Mouse (Mus musculus): ENCODE results near the gene Mpc1. TPM values are rescaled to one million over a fixed set of nuclear protein-coding genes. Genes with fewer than 3 reads are reported as not detected.
A peak's percentile ranks its signal among the peaks of the same experiment; 100 is the strongest.
"Not testable (repeated sequence)": the region's sequence is repeated elsewhere in the genome, so short reads cannot be mapped to it uniquely, and the experiment has no call there.

Gene Mpc1
- total RNA-seq, 2 experiments from 2014 or later = 391 to 415 TPM

- no peak for DNase-seq
These were observed 4.3 kb upstream of the Mpc1 start for GRCm38 (mm10) chr17:8278356-8278755.

GRCm38 (mm10) chr17:8283526-8284253 is 986 bp downstream of the Mpc1 start:
- peak; percentile 98 for DNase-seq

GRCm38 (mm10) chr17:8284254-8284661 is 1.6 kb downstream of the Mpc1 start:
- peak; percentile 63 to 73 for DNase-seq

GRCm38 (mm10) chr17:8285056-8285455 is 2.4 kb downstream of the Mpc1 start:
- DNase-seq = peak in 1 of 2 experiments; percentile 10

- DNase-seq = no peak
These were observed 4.3 kb downstream of the Mpc1 start for GRCm38 (mm10) chr17:8286987-8287386.

GRCm38 (mm10) chr17:8289993-8290679 is 7.4 kb downstream of the Mpc1 start:
- DNase-seq = no peak

GRCm38 (mm10) chr17:8290736-8291135 is 8.0 kb downstream of the Mpc1 start:
- DNase-seq = peak; percentile 30 to 37

GRCm38 (mm10) chr17:8295825-8296224 is 13.1 kb downstream of the Mpc1 start:
- no peak for DNase-seq

- no peak for DNase-seq
These were observed 13.7 kb downstream of the Mpc1 start for GRCm38 (mm10) chr17:8296313-8296844.

GRCm38 (mm10) chr17:8297746-8298145 is 15.0 kb downstream of the Mpc1 start:
- peak in 1 of 2 experiments; percentile 31 for DNase-seq

GRCm38 (mm10) chr17:8298281-8298680 is 15.6 kb downstream of the Mpc1 start:
- no peak for DNase-seq

- peak in 1 of 2 experiments; percentile 10 for DNase-seq
These were observed 16.8 kb downstream of the Mpc1 start for GRCm38 (mm10) chr17:8299524-8299923.

GRCm38 (mm10) chr17:8301515-8301914 is 18.8 kb downstream of the Mpc1 start:
- no peak for DNase-seq

- no peak for DNase-seq
These were observed 20.2 kb downstream of the Mpc1 start for GRCm38 (mm10) chr17:8302772-8303438.

GRCm38 (mm10) chr17:8303671-8304070 is 21.0 kb downstream of the Mpc1 start:
- no peak for DNase-seq

- peak in 1 of 2 experiments; percentile 39 for DNase-seq
These were observed 23.1 kb downstream of the Mpc1 start for GRCm38 (mm10) chr17:8305801-8306200.

- peak; percentile 98 for DNase-seq
These were observed 28.3 kb downstream of the Mpc1 start, which contains the start of gene Sft2d1 for GRCm38 (mm10) chr17:8310838-8311614. Sft2d1 (plus strand) TSS chr17:8311102.

- no peak for DNase-seq
These were observed 29.0 kb downstream of the Mpc1 start for GRCm38 (mm10) chr17:8311751-8312150.

GRCm38 (mm10) chr17:8313976-8314375 is 31.3 kb downstream of the Mpc1 start:
- no peak for DNase-seq

GRCm38 (mm10) chr17:8316251-8316650 is 33.5 kb downstream of the Mpc1 start:
- DNase-seq = no peak

GRCm38 (mm10) chr17:8326877-8327276 is 44.2 kb downstream of the Mpc1 start:
- DNase-seq = not testable (repeated sequence)

All from adrenal gland, postnatal 36 days (tissue).